9 mouse cellular contexts compared by ENCODE assay signal in genomic region chr11:74867181-74867580, GRCm38 (mm10). TPM values are rescaled to one million over a fixed set of nuclear protein-coding genes. Genes with fewer than 3 reads are reported as not detected.
DNase-seq lines count a peak whose midpoint lies in the region; ATAC-seq lines count a peak whose summit lies in the region.
"Had no signal": no experiment of that assay in that cellular context is flagged by ENCODE, and none has a peak within 500 bp of the region (broad histone marks: within the 10 kb centered on the region; RNA-seq: fewer than 3 reads in every experiment).

No protein-coding gene starts in this region.

- intact Hi-C loops in left cerebral cortex, postnatal 4 days (cut with DNase I): no loop called here
- intact Hi-C loops in heart, postnatal 36 days (cut with DNase I): no loop called here

- ATAC-seq in erythroid progenitor cell, adult 5-6 weeks (replicated peaks; ENCODE audit: low FRiP score, poor library complexity, severe bottlenecking): no peak

- DNase-seq in left cerebral cortex, postnatal 4 days: peak; percentile 90
- DNase-seq in left cerebral cortex, adult 9 months (ENCODE audit: low spot score in 2 of 2): no peak
- peak; percentile 79 to 81 for DNase-seq in adrenal gland, postnatal 36 days
- peak; percentile 97 to 98 for DNase-seq in cerebellum, postnatal 14 days
- peak; percentile 70 to 74 for DNase-seq in heart, postnatal 36 days
- DNase-seq in neural tube, embryonic 10.5 days (ENCODE audit: extremely low spot score, low spot score): no peak
- DNase-seq in right cerebral cortex, adult 2 months (ENCODE audit: low spot score in 2 of 2): no peak
- DNase-seq: midbrain, embryonic 14.5 days had no signal

RNA-seq across cellular contexts. Expression of gene Sgsm2, which starts 29.7 kb away (rescaled TPM):
- total RNA-seq in left cerebral cortex, postnatal 4 days (2021): 10 to 100 TPM; 65.3 to 72.8 TPM
- 10 to 100 TPM; 19.0 to 22.4 TPM for total RNA-seq in adrenal gland, postnatal 36 days (2021)
- 1 to 10 TPM; 6.1 to 6.2 TPM for total RNA-seq in heart, postnatal 36 days (2021)
- total RNA-seq in erythroid progenitor cell, adult 5-6 weeks (2015; ENCODE audit: low replicate concordance): 0.84 and 1.1 TPM in 2 replicates
- 0.13 and 0.76 TPM in 2 replicates for total RNA-seq in erythroid progenitor cell, adult 5-6 weeks (2017; ENCODE audit: low replicate concordance)

RNA-seq across cellular contexts. Expression of gene Tsr1, which starts 30.7 kb away (rescaled TPM):
- 10 to 100 TPM; 37.7 to 42.4 TPM for total RNA-seq in left cerebral cortex, postnatal 4 days (2021)
- total RNA-seq in adrenal gland, postnatal 36 days (2021): 10 to 100 TPM; 37.8 to 47.5 TPM
- total RNA-seq in heart, postnatal 36 days (2021): 10 to 100 TPM; 19.7 to 20.2 TPM
- total RNA-seq in erythroid progenitor cell, adult 5-6 weeks (2015; ENCODE audit: low replicate concordance): 4.7 and 11.7 TPM in 2 replicates
- 8.1 and 11.7 TPM in 2 replicates for total RNA-seq in erythroid progenitor cell, adult 5-6 weeks (2017; ENCODE audit: low replicate concordance)

RNA-seq across cellular contexts. Expression of gene Mnt, which starts 36.5 kb away (rescaled TPM):
- 10 to 100 TPM; 36.7 to 36.8 TPM for total RNA-seq in left cerebral cortex, postnatal 4 days (2021)
- 10 to 100 TPM; 27.6 to 30.6 TPM for total RNA-seq in adrenal gland, postnatal 36 days (2021)
- 10 to 100 TPM; 11.4 to 11.9 TPM for total RNA-seq in heart, postnatal 36 days (2021)
- total RNA-seq in erythroid progenitor cell, adult 5-6 weeks (2015; ENCODE audit: low replicate concordance): 3.8 and 5.4 TPM in 2 replicates
- total RNA-seq in erythroid progenitor cell, adult 5-6 weeks (2017; ENCODE audit: low replicate concordance): 1.4 and 3.5 TPM in 2 replicates

RNA-seq across cellular contexts. Expression of gene Smg6, which starts 58.4 kb away (rescaled TPM):
- total RNA-seq in left cerebral cortex, postnatal 4 days (2021): 10 to 100 TPM; 30.5 to 31.2 TPM
- 10 to 100 TPM; 19.2 to 23.5 TPM for total RNA-seq in adrenal gland, postnatal 36 days (2021)
- total RNA-seq in heart, postnatal 36 days (2021): 10 to 100 TPM; 18.2 to 21.0 TPM
- total RNA-seq in erythroid progenitor cell, adult 5-6 weeks (2015; ENCODE audit: low replicate concordance): 49.9 and 53.7 TPM in 2 replicates
- total RNA-seq in erythroid progenitor cell, adult 5-6 weeks (2017; ENCODE audit: low replicate concordance): 91.4 and 96.3 TPM in 2 replicates

RNA-seq across cellular contexts. Expression of gene Srr, which starts 58.6 kb away (rescaled TPM):
- total RNA-seq in left cerebral cortex, postnatal 4 days (2021): 10 to 100 TPM; 65.6 to 66.2 TPM
- total RNA-seq in adrenal gland, postnatal 36 days (2021): 10 to 100 TPM; 44.4 to 45.9 TPM
- total RNA-seq in heart, postnatal 36 days (2021): 10 to 100 TPM; 27.1 to 28.6 TPM
- 7.9 and 18.0 TPM in 2 replicates for total RNA-seq in erythroid progenitor cell, adult 5-6 weeks (2015; ENCODE audit: low replicate concordance)
- total RNA-seq in erythroid progenitor cell, adult 5-6 weeks (2017; ENCODE audit: low replicate concordance): 4.7 and 6.4 TPM in 2 replicates

Comparison
In these comparisons a context has a peak if more than half of its experiments do, and no peak if none do; other contexts are left out.
1. DNase-seq: peak in left cerebral cortex, postnatal 4 days (single experiment), adrenal gland, postnatal 36 days (2 of 2), cerebellum, postnatal 14 days (2 of 2) and heart, postnatal 36 days (2 of 2); none in left cerebral cortex, adult 9 months (0 of 2), neural tube, embryonic 10.5 days (single experiment) and right cerebral cortex, adult 2 months (0 of 2).